Comparison of ENCODE assay signal across 19 mouse cellular contexts in the genomic region with DNA sequence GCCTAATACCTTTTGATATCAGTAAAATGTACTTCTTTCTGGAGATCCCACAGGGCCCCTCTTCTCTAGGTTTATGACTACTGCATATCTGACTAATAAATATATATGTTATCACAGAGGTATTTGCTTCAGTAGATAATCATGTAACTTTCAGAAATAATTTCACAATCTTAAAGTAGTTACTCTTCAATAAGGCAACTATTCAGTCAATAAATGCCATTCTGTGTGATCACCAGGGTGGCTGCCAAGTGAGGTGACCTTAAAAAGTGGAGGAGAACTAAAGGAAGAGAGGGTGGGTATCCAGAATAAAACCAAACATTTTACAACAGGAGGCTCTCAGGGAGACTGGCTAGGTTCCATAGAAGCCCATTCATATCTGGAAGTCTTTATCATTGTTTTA.
"Had no signal": no experiment of that assay in that cellular context is flagged by ENCODE, and none has a peak within 500 bp of the region (broad histone marks: within the 10 kb centered on the region; RNA-seq: fewer than 3 reads in every experiment).

No protein-coding gene starts in this region.

- H3K27ac ChIP-seq: lung, embryonic 15.5 days; macrophage; midbrain, embryonic 13.5 days; midbrain, embryonic 15.5 days; neural tube, embryonic 13.5 days; neural tube, embryonic 15.5 days; stomach, embryonic 15.5 days; stomach, postnatal 0 days had no signal

- H3K9me3 ChIP-seq: lung, embryonic 15.5 days; megakaryocyte, embryonic 14.5 days; midbrain, embryonic 13.5 days; midbrain, embryonic 15.5 days; neural tube, embryonic 13.5 days; neural tube, embryonic 15.5 days; stomach, embryonic 15.5 days had no signal

- H3K27me3 ChIP-seq: lung, embryonic 15.5 days; megakaryocyte, embryonic 14.5 days; midbrain, embryonic 13.5 days; midbrain, embryonic 15.5 days; neural tube, embryonic 13.5 days; neural tube, embryonic 15.5 days; stomach, embryonic 15.5 days had no signal

- H3K9ac ChIP-seq: lung, embryonic 15.5 days; midbrain, embryonic 13.5 days; midbrain, embryonic 15.5 days; neural tube, embryonic 13.5 days; neural tube, embryonic 15.5 days; stomach, embryonic 15.5 days had no signal

- H3K4me2 ChIP-seq: lung, embryonic 15.5 days; midbrain, embryonic 11.5 days; midbrain, embryonic 13.5 days; midbrain, embryonic 15.5 days; neural tube, embryonic 13.5 days; neural tube, embryonic 15.5 days; stomach, embryonic 15.5 days had no signal

- H3K4me3 ChIP-seq: lung, embryonic 15.5 days; megakaryocyte, embryonic 14.5 days; midbrain, embryonic 13.5 days; midbrain, embryonic 15.5 days; neural tube, embryonic 13.5 days; neural tube, embryonic 15.5 days; stomach, embryonic 15.5 days had no signal

- H3K4me1 ChIP-seq: lung, embryonic 15.5 days; megakaryocyte, embryonic 14.5 days; midbrain, embryonic 15.5 days had no signal

- ATAC-seq: lung, postnatal 0 days; midbrain, embryonic 13.5 days; midbrain, embryonic 15.5 days had no signal

- H3K36me3 ChIP-seq: lung, embryonic 15.5 days; midbrain, embryonic 13.5 days; midbrain, embryonic 15.5 days; neural tube, embryonic 13.5 days; neural tube, embryonic 15.5 days; stomach, embryonic 15.5 days had no signal

- DNase-seq: lung, adult 2 months; lung, postnatal 14 days; lung, postnatal 36 days; retina, postnatal 1 day; right cerebral cortex, adult 18-20 months; thymus, adult 2 months; thymus, postnatal 25 days; thymus, postnatal 4 days had no signal
